Mouse (Mus musculus) midbrain, embryonic 14.5 days (tissue): ENCODE measurements around the gene 9130409I23Rik. TPM values are rescaled to one million over a fixed set of nuclear protein-coding genes. Genes with fewer than 3 reads are reported as not detected.

Experiments
- ATAC-seq: fragments of 200-750 bp; cut with Nextera tagmentation; 2 replicates; pipeline ENCODE4 v1.8.0; 2017; ENCODE audit warnings: moderate number of reproducible peaks, moderate library complexity; ENCODE audit not compliant: low FRiP score, low TSS enrichment
- DNase-seq: peaks from one replicate; pipeline ENCODE4 v3.0.0-alpha.2; 2015
- H3K27ac ChIP-seq: fragments of 300-500 bp; sonication (generic); replicated peaks from 2 replicates; pipeline ENCODE4 v1.5.1; 2014; ENCODE audit warnings: mild to moderate bottlenecking, low read depth, low read length, moderate library complexity
- H3K27me3 ChIP-seq: fragments of 300-500 bp; sonication (generic); 2 replicates; pipeline ENCODE4 v1.6.1; 2014; ENCODE audit warnings: low read length, control low read depth, mixed read lengths; ENCODE audit not compliant: control insufficient read depth, insufficient read depth
- H3K36me3 ChIP-seq: fragments of 300-500 bp; sonication (generic); 2 replicates; pipeline ENCODE4 v1.6.1; 2014; ENCODE audit warnings: low read length, control low read depth; ENCODE audit not compliant: control insufficient read depth, insufficient read depth
- H3K4me1 ChIP-seq: fragments of 300-500 bp; sonication (generic); 2 replicates; pipeline ENCODE4 v1.6.1; 2014; ENCODE audit warnings: mild to moderate bottlenecking, antibody characterized with exemption, low read length, control low read depth; ENCODE audit not compliant: control insufficient read depth, insufficient read depth
- H3K4me2 ChIP-seq: fragments of 300-500 bp; sonication (generic); 2 replicates; pipeline ENCODE4 v1.6.1; 2014; ENCODE audit warnings: mild to moderate bottlenecking, low read length, moderate library complexity
- H3K4me3 ChIP-seq: fragments of 300-500 bp; sonication (generic); replicated peaks from 2 replicates; pipeline ENCODE4 v1.5.1; 2014; ENCODE audit warnings: low read depth, low read length
- H3K9ac ChIP-seq: fragments of 300-500 bp; sonication (generic); replicated peaks from 2 replicates; pipeline ENCODE4 v1.6.1; 2014; ENCODE audit warnings: mild to moderate bottlenecking, low read length, moderate library complexity
- H3K9me3 ChIP-seq: fragments of 300-500 bp; sonication (generic); 2 replicates; pipeline ENCODE4 v1.6.1; 2016; ENCODE audit warnings: low read length, control low read depth, mixed read lengths; ENCODE audit not compliant: control insufficient read depth
- WGBS: fragments of 180-500 bp; shearing (Covaris S2); extraction: QIAGEN DNeasy Blood & Tissue Kit; methylation state at CpG from one replicate; pipeline ENCODE4 v1.1.7; 2014; 5-methylcytosine and 5-hydroxymethylcytosine counted together
- polyA plus RNA-seq: library from polyadenylated mRNA; unstranded; fragments of >200 nt; fragmentation: Nextera tagmentation; extraction: Ambion mirVana; gene quantifications from 2 replicates; pipeline ENCODE4 v1.2.1, GENCODE M21; 2014

The 9130409I23Rik gene
- not detected in 2 replicates for polyA plus RNA-seq

DNA sequence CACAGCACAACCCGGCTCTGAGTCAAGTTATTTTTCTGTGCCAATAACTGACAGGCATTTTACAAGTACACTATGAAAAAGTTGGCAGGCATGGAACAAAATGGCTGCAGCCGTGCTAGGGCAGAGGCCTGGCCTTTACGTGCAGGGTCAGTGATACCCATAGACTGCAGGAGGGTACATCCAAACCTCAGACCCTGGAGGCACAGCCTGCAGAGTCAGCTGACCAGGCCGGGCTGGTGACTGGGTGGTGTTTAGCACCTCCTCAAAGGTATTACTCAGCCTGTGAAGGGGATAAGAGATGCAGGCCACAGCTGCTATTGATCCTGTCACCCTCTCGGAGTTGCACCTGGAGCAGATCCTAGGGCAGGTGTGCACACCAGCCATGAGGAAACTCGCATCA, at the start of gene 9130409I23Rik:
Gene 9130409I23Rik (plus strand): TSS at position 301 of the 400 bp plus-strand sequence.
- no peak for DNase-seq
- ATAC-seq = no peak
- Histone ChIP-seq H3K9ac (no peak within 1 kb of the TSS), H3K4me2 (no peak within 1 kb of the TSS), H3K27me3 (no peaks in the 10 kb centered on the region), H3K36me3 (no peaks in the 10 kb centered on the region), H3K4me3 (no peak within 1 kb of the TSS), H3K4me1 (no peaks in the 10 kb centered on the region), H3K27ac (no peak within 1 kb of the TSS), H3K9me3 (no peaks in the 10 kb centered on the region)
- 93% methylated on average over 6 of the region's 6 CpGs for WGBS

DNA sequence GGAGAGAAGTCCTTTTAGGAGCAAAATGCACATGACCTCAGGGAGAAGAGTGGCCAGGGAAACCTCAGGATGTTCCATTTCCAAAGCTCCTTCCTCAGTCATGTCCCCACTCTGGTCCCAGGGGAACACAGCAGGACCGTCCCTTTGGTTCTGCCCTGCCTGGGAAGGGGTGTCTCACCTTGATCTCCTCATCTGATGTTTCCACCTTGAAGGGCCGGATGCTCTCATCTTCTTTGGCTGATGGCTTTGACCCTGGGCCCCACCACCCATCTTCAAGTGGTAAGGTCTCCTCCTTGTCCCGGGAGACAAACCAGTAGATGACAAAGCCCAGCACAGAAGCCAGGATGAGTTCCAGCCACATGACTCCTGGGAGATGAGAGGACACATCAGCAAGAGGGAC, 49.4 kb upstream of the 9130409I23Rik start:
- Histone ChIP-seq H3K27me3 (no peaks in the 10 kb centered on the region), H3K4me2 (no peak overlapping the region), H3K9ac (no peak overlapping the region), H3K27ac (no peak overlapping the region), H3K4me3 (no peak overlapping the region), H3K9me3 (no peaks in the 10 kb centered on the region), H3K4me1 (no peaks in the 10 kb centered on the region), H3K36me3 (no peaks in the 10 kb centered on the region)
- 96% methylated on average over 3 of the region's 3 CpGs for WGBS
- no peak for ATAC-seq
- no peak for DNase-seq

DNA sequence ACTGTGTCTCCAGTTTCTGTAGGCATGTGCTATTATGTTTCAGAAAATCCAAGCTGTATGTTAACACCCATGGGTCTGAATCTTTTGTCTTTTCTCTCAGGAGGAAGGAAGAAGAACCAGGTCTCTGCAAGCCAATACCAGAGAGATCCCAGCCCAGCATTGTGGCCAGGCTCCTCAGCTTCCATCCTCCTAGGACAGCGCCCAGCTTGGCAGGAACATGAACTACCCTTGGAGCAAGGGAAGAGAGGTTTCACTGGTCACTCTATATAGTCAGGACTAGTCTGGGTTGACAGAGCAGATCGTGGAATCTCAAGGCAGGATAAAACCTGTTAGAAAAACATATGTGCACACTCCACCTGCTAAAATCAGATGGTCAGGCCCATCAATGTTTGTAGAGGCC, 47.2 kb upstream of the 9130409I23Rik start:
- no peak for ATAC-seq
- no peaks in the 10 kb centered on the region for H3K4me1 ChIP-seq
- no peak overlapping the region for H3K27ac ChIP-seq
- no peak for DNase-seq
- no peaks in the 10 kb centered on the region for H3K9me3 ChIP-seq
- H3K4me3 ChIP-seq = no peak overlapping the region
- H3K4me2 ChIP-seq = no peak overlapping the region
- 90% methylated on average over 2 of the region's 2 CpGs for WGBS
- H3K36me3 ChIP-seq = no peaks in the 10 kb centered on the region
- no peaks in the 10 kb centered on the region for H3K27me3 ChIP-seq
- H3K9ac ChIP-seq = no peak overlapping the region

DNA sequence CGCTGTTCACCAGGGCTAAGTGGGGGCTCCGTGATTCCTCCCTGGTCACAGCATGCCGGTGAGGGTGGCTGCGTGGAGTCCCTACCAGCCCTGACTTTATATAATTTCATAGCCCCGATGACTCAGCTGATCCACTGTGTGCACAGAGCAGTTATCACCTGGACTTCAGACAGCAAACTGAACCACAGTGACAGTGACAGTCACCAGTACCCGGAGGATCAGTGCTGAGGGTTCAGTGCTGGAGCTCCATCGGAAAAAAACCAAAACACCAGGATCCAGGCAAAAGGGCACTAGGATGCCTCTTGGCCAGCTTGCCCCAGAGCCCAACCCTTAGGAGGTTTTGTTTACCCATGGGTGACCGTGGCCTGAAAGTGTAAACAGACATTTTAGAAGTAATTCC, 45.7 kb upstream of the 9130409I23Rik start:
- H3K4me1 ChIP-seq = no peaks in the 10 kb centered on the region
- no peak overlapping the region for H3K9ac ChIP-seq
- 86% methylated on average over 8 of the region's 8 CpGs for WGBS
- H3K36me3 ChIP-seq = no peaks in the 10 kb centered on the region
- no peaks in the 10 kb centered on the region for H3K9me3 ChIP-seq
- H3K27me3 ChIP-seq = no peaks in the 10 kb centered on the region
- no peak overlapping the region for H3K27ac ChIP-seq
- H3K4me3 ChIP-seq = no peak overlapping the region
- ATAC-seq = no peak
- H3K4me2 ChIP-seq = no peak overlapping the region
- DNase-seq = no peak

DNA sequence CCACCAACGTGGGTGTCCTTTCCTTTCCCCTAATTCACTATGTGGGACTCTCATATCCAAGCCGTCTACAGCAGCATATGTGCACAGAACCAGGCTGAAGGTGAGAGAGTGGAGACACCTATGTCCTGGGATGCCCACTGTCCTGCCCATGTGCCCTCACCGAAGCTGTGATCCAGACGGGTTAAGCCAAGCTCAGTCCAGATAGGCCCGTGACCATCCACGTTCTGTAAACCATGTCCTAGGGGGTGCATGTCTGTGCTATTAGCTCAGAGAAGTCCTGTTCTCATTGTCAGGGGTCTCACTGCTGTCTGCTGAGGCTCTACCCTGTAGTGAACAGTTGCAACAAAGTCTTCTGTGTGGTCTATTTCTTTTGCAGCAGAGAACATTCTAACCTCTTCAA, 43.2 kb upstream of the 9130409I23Rik start:
- Histone ChIP-seq H3K36me3 (no peaks in the 10 kb centered on the region), H3K9me3 (no peaks in the 10 kb centered on the region), H3K4me1 (no peaks in the 10 kb centered on the region), H3K4me2 (no peak overlapping the region), H3K27ac (no peak overlapping the region), H3K9ac (no peak overlapping the region), H3K4me3 (no peak overlapping the region), H3K27me3 (no peaks in the 10 kb centered on the region)
- DNase-seq = no peak
- no peak for ATAC-seq
- WGBS = 92% methylated on average over 6 of the region's 6 CpGs

DNA sequence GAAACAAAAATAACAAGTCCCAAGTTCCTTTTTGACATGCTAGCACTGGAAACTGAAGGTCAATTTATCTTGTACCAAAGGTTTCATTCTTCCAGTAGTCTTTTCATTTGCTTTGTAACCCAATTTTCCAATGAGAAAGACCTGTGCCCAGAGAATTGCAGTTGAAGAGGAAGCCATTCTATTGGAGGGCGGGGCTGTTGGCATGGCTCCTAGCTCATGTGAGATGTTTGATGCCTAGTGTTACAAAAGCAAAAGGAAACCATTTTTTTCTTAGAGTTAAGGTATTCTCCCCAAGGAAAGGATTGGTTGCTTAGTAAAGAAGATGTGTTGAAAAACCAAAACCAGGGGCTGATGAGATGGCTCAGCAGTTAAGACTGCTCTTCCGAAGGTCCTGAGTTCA, 42.8 kb upstream of the 9130409I23Rik start:
- Histone ChIP-seq H3K4me2 (no peak overlapping the region), H3K36me3 (no peaks in the 10 kb centered on the region), H3K4me1 (no peaks in the 10 kb centered on the region), H3K27ac (no peak overlapping the region), H3K9ac (no peak overlapping the region), H3K4me3 (no peak overlapping the region), H3K9me3 (no peaks in the 10 kb centered on the region), H3K27me3 (no peaks in the 10 kb centered on the region)
- WGBS = 99% methylated on average over 2 of the region's 2 CpGs
- DNase-seq (no peak), ATAC-seq (no peak)

DNA sequence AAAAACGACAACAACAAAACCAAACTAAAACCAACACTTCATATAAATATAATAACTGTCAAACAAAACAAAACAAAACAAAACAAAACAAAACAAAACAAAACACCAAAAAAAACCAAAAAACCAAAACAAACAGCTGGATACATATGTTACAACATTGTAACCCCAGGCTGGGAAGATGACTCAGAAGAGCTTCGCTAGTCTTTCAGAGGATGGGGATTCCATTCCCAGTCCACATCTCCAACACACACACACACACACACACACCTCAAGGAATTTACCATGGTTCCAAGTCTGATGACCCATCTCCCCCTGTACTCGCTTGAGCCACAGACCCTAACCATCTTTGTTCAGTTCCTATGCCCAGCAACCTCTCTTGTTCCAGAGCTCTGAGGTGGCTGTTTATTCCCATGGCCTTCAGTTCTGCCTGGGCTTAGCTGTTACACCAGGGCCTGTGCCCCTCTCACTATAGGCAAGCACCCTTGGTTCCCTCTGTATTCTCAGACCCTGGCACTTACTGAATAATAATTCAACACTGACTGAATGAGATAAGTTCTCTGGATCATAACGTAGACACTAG, 41.9 kb upstream of the 9130409I23Rik start:
- no peak overlapping the region for H3K4me2 ChIP-seq
- H3K4me1 ChIP-seq = no peaks in the 10 kb centered on the region
- H3K27ac ChIP-seq = no peak overlapping the region
- H3K9ac ChIP-seq = no peak overlapping the region
- H3K9me3 ChIP-seq = no peaks in the 10 kb centered on the region
- DNase-seq = no peak
- H3K4me3 ChIP-seq = no peak overlapping the region
- H3K27me3 ChIP-seq = no peaks in the 10 kb centered on the region
- H3K36me3 ChIP-seq = no peaks in the 10 kb centered on the region
- WGBS = 88% methylated on average over 4 of the region's 4 CpGs
- ATAC-seq = no peak

DNA sequence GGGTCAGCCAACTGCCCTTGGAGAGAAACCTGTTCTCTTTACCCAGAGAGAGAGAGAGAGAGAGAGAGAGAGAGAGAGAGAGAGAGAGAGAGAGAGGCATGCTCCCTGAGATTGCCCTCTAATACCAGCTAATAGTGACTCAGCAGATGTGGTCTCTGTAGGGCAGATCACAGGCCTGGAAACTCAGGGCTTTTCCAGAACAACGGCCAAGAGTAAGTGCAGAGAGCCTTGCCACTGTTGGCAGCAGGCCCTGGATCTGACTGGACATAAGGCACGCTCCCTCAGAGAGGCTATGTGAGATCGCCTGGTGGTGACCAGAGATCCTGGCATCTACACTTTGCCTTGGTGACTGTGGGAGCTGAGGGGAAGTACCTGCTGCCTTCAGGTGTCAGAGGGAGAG, 41.3 kb upstream of the 9130409I23Rik start:
- H3K27me3 ChIP-seq = no peaks in the 10 kb centered on the region
- H3K4me2 ChIP-seq = no peak overlapping the region
- no peaks in the 10 kb centered on the region for H3K36me3 ChIP-seq
- H3K4me1 ChIP-seq = no peaks in the 10 kb centered on the region
- ATAC-seq = no peak
- no peaks in the 10 kb centered on the region for H3K9me3 ChIP-seq
- no peak overlapping the region for H3K4me3 ChIP-seq
- no peak overlapping the region for H3K27ac ChIP-seq
- 81% methylated on average over 3 of the region's 3 CpGs for WGBS
- no peak overlapping the region for H3K9ac ChIP-seq
- no peak for DNase-seq

DNA sequence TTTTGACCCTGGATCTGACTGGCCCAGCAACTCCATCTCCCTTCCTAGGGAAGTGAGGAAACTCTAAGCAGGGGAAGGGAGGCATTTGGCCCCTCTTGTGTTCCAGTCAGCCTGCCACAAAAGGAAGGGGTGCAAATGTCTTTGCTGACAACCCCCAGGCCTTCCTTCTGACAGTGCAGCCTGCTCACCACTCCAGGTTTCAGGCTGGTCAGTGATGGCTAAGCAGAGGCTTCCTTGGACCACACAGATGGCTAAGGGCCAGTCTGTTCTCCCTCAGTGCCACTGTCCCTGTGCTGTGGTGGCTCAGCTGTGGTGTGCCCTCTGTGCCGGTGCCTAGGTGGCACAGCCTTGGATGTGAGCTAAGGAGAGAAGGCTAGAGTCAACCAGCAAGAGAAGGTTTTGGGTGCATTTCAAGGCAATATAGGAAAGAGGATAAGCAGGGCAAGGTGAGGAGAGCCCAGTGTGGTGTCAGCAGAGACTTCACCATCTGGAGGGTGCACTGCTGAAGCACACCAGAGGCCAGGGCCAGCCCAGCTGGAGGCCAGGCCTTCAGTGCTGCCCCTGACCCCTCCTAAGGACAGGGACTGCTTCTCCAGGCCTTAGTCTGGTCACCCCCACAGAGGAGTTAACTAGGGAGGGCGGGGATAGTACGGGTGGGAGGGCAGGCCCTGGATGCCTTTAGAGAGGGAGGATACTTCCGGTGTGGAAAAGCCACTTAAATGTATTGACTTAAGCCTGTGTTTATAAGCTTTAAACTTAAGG, 40.7 kb upstream of the 9130409I23Rik start:
- Histone ChIP-seq H3K27me3 (no peaks in the 10 kb centered on the region), H3K9ac (no peak overlapping the region), H3K4me3 (no peak overlapping the region), H3K9me3 (no peaks in the 10 kb centered on the region), H3K4me1 (no peaks in the 10 kb centered on the region), H3K27ac (no peak overlapping the region), H3K36me3 (no peaks in the 10 kb centered on the region), H3K4me2 (no peak overlapping the region)
- ATAC-seq = no peak
- 70% methylated on average over 4 of the region's 4 CpGs for WGBS
- no peak for DNase-seq
